Mouse (Mus musculus) MEL (cell line): ENCODE measurements at regions not wholly inside any gene's neighbourhood (a gene's known extent, or its start where the extent isn't known, plus 50 kb on each side); places are given as distances from the start of the nearest gene placed in this dataset.

Experiments
- DNase-seq: peaks from one replicate; pipeline ENCODE4 v3.0.0; 2011; ENCODE audit warnings: low read depth, low spot score
- H3K27ac ChIP-seq: 2 replicates; pipeline ENCODE4 v1.5.1; 2012; ENCODE audit warnings: low read depth, mild to moderate bottlenecking, control low read depth, low read length, moderate library complexity; ENCODE audit not compliant: control insufficient read depth
- H3K27me3 ChIP-seq, 2 experiments: fragments of 150-350 bp in 1 of 2; sonication (generic) in 1 of 2; 2 replicates each; pipeline ENCODE4 v1.6.1; 2012; ENCODE audit warnings: low read length in 2 of 2, mild to moderate bottlenecking in 2 of 2, improper control_type of control experiment in 1 of 2, moderate library complexity in 1 of 2; ENCODE audit not compliant: insufficient read depth in 2 of 2, control insufficient read depth in 1 of 2
- H3K36me3 ChIP-seq, 2 experiments: 2 replicates each; pipeline ENCODE4 v1.6.1; 2012 to 2014; ENCODE audit warnings: low read length in 2 of 2, improper control_type of control experiment in 1 of 2, inconsistent platforms in 1 of 2, mild to moderate bottlenecking in 1 of 2; ENCODE audit not compliant: insufficient read depth in 2 of 2, control insufficient read depth in 1 of 2
- H3K4me1 ChIP-seq, 2 experiments: fragments of 150-350 bp in 1 of 2; sonication (generic) in 1 of 2; 2 replicates each; pipeline ENCODE4 v1.6.1; 2012; ENCODE audit warnings: low read length in 2 of 2, improper control_type of control experiment in 1 of 2, mild to moderate bottlenecking in 1 of 2; ENCODE audit not compliant: insufficient read depth in 2 of 2, control insufficient read depth in 1 of 2
- H3K4me3 ChIP-seq, 2 experiments: fragments of 150-350 bp in 1 of 2; sonication (generic) in 1 of 2; 2 replicates each; pipeline ENCODE4 v1.5.1; 2012; ENCODE audit warnings: low read depth in 2 of 2, low read length in 2 of 2, mild to moderate bottlenecking in 2 of 2, moderate library complexity in 2 of 2, control low read depth in 1 of 2, improper control_type of control experiment in 1 of 2; ENCODE audit not compliant: control insufficient read depth in 1 of 2, insufficient read depth in 1 of 2
- H3K79me2 ChIP-seq: 2 replicates; pipeline ENCODE4 v1.6.1; 2012; ENCODE audit warnings: mild to moderate bottlenecking, low read length, moderate library complexity; ENCODE audit not compliant: control insufficient read depth, poor library complexity, insufficient read depth
- H3K9ac ChIP-seq: 2 replicates; pipeline ENCODE4 v1.6.1; 2012; ENCODE audit warnings: low read depth, mild to moderate bottlenecking, control low read depth, low read length, moderate library complexity; ENCODE audit not compliant: control insufficient read depth, poor library complexity, severe bottlenecking
- H3K9me3 ChIP-seq: fragments of 150-350 bp; sonication (generic); replicated peaks from 2 replicates; pipeline ENCODE4 v1.6.1; 2012; ENCODE audit warnings: mild to moderate bottlenecking, low read length, improper control_type of control experiment, moderate library complexity; ENCODE audit not compliant: insufficient read depth
- BHLHE40 ChIP-seq: IDR thresholded peaks from 2 replicates; pipeline ENCODE4 v1.6.1; 2012; ENCODE audit warnings: low read depth, mild to moderate bottlenecking, inconsistent platforms, low read length, improper control_type of control experiment, borderline replicate concordance
- CHD2 ChIP-seq: IDR thresholded peaks from 2 replicates; pipeline ENCODE4 v1.6.1; 2011; ENCODE audit warnings: low read length, improper control_type of control experiment
- E2F4 ChIP-seq: IDR thresholded peaks from 2 replicates; pipeline ENCODE4 v1.6.1; 2011; ENCODE audit warnings: low read depth, low read length, improper control_type of control experiment, borderline replicate concordance
- ELF1 ChIP-seq: IDR thresholded peaks from 2 replicates; pipeline ENCODE4 v1.6.1; 2014; ENCODE audit warnings: low read depth, mild to moderate bottlenecking, inconsistent platforms, low read length, improper control_type of control experiment, moderate library complexity
- ETS1 ChIP-seq: IDR thresholded peaks from 2 replicates; pipeline ENCODE4 v1.6.1; 2012; ENCODE audit warnings: low read depth, mild to moderate bottlenecking, inconsistent platforms, low read length, improper control_type of control experiment, moderate library complexity
- HCFC1 ChIP-seq: IDR thresholded peaks from 2 replicates; pipeline ENCODE4 v1.6.1; 2012; ENCODE audit warnings: low read depth, mild to moderate bottlenecking, inconsistent platforms, low read length, improper control_type of control experiment, moderate library complexity
- JUND ChIP-seq: IDR thresholded peaks from 2 replicates; pipeline ENCODE4 v1.6.1; 2011; ENCODE audit warnings: low read depth, mild to moderate bottlenecking, improper control_type of control experiment, low read length
- KAT2A ChIP-seq: conservative IDR thresholded peaks from 2 replicates; pipeline ENCODE4 v1.6.1; 2012; ENCODE audit warnings: low read depth, low read length, improper control_type of control experiment, inconsistent platforms
- MAFK ChIP-seq: IDR thresholded peaks from 2 replicates; pipeline ENCODE4 v1.6.1; 2011; ENCODE audit warnings: low read depth, mild to moderate bottlenecking, low read length, improper control_type of control experiment, borderline replicate concordance
- MAX ChIP-seq: IDR thresholded peaks from 2 replicates; pipeline ENCODE4 v1.6.1; 2011; ENCODE audit warnings: low read length, improper control_type of control experiment
- MAZ ChIP-seq: IDR thresholded peaks from 2 replicates; pipeline ENCODE4 v1.6.1; 2012; ENCODE audit warnings: low read depth, mild to moderate bottlenecking, inconsistent platforms, low read length, improper control_type of control experiment
- MEF2A ChIP-seq: IDR thresholded peaks from 2 replicates; pipeline ENCODE4 v1.6.1; 2014; ENCODE audit warnings: low read depth, mild to moderate bottlenecking, inconsistent platforms, low read length, improper control_type of control experiment; ENCODE audit not compliant: poor library complexity, insufficient replicate concordance, severe bottlenecking; ENCODE audit errors: extremely low read depth
- MYB ChIP-seq: IDR thresholded peaks from 2 replicates; pipeline ENCODE4 v1.6.1; 2011; ENCODE audit warnings: mild to moderate bottlenecking, low read depth, low read length, improper control_type of control experiment
- MYC ChIP-seq: IDR thresholded peaks from 2 replicates; pipeline ENCODE4 v1.6.1; 2011; ENCODE audit warnings: low read depth, mild to moderate bottlenecking, low read length, improper control_type of control experiment, moderate library complexity
- NELFE ChIP-seq: IDR thresholded peaks from 2 replicates; pipeline ENCODE4 v1.6.1; 2011; ENCODE audit warnings: low read depth, low read length, improper control_type of control experiment
- RCOR1 ChIP-seq: IDR thresholded peaks from 2 replicates; pipeline ENCODE4 v1.6.1; 2012; ENCODE audit warnings: low read depth, mild to moderate bottlenecking, inconsistent platforms, low read length, improper control_type of control experiment
- SMC3 ChIP-seq: IDR thresholded peaks from 2 replicates; pipeline ENCODE4 v1.6.1; 2011; ENCODE audit warnings: low read depth, low read length, improper control_type of control experiment
- TBP ChIP-seq: IDR thresholded peaks from 2 replicates; pipeline ENCODE4 v1.8.0; 2011; ENCODE audit warnings: low read depth, low read length, improper control_type of control experiment
- UBTF ChIP-seq: IDR thresholded peaks from 2 replicates; pipeline ENCODE4 v1.6.1; 2012; ENCODE audit warnings: low read depth, mild to moderate bottlenecking, inconsistent platforms, low read length, improper control_type of control experiment, moderate library complexity, borderline replicate concordance; ENCODE audit not compliant: insufficient read depth
- USF1 ChIP-seq: IDR thresholded peaks from 2 replicates; pipeline ENCODE4 v1.6.1; 2014; ENCODE audit warnings: low read depth, mild to moderate bottlenecking, inconsistent platforms, low read length, improper control_type of control experiment, moderate library complexity
- ZKSCAN1 ChIP-seq: IDR thresholded peaks from 2 replicates; pipeline ENCODE4 v1.6.1; 2012; ENCODE audit warnings: low read depth, mild to moderate bottlenecking, inconsistent platforms, low read length, improper control_type of control experiment, moderate library complexity
- ZMIZ1 ChIP-seq: IDR thresholded peaks from 2 replicates; pipeline ENCODE4 v1.6.1; 2012; ENCODE audit warnings: low read depth, mild to moderate bottlenecking, inconsistent platforms, low read length, improper control_type of control experiment, moderate library complexity

- Histone ChIP-seq H3K4me3 (no peak overlapping the region), H3K36me3 (no peaks in the 10 kb centered on the region), H3K27me3 (no peaks in the 10 kb centered on the region), H3K27ac (no peak overlapping the region), H3K9ac (no peak overlapping the region), H3K4me1 (no peaks in the 10 kb centered on the region), H3K79me2 (no peaks in the 10 kb centered on the region), H3K9me3 (no peaks in the 10 kb centered on the region)
- no peak for DNase-seq
- TF ChIP-seq TBP (no peak), MYC (no peak), MAZ (no peak), ZMIZ1 (no peak), KAT2A (no peak), MAX (no peak), BHLHE40 (no peak), SMC3 (no peak), ZKSCAN1 (no peak), UBTF (no peak), MYB (no peak), USF1 (no peak), CHD2 (no peak), ETS1 (no peak), JUND (no peak), RCOR1 (no peak), MAFK (no peak), E2F4 (no peak)
Measured at GRCm38 (mm10) chr15:61860759-61861158, 937.9 kb upstream of the A1bg start.

- no peak overlapping the region for H3K27ac ChIP-seq
- H3K4me1 ChIP-seq, result no peaks in the 10 kb centered on the region
- H3K9ac ChIP-seq, result no peak overlapping the region
- H3K4me3 ChIP-seq, result no peak overlapping the region
- no peak for DNase-seq
- H3K79me2 ChIP-seq, result no peaks in the 10 kb centered on the region
- H3K9me3 ChIP-seq, result no peaks in the 10 kb centered on the region
- H3K36me3 ChIP-seq, result no peaks in the 10 kb centered on the region
- no peaks in the 10 kb centered on the region for H3K27me3 ChIP-seq
- TF ChIP-seq SMC3 (no peak), MEF2A (no peak), MYB (no peak), TBP (no peak), ETS1 (no peak), ZMIZ1 (no peak), KAT2A (no peak), HCFC1 (no peak), NELFE (no peak), ELF1 (no peak)
Measured at GRCm38 (mm10) chr15:61855880-61856279, 933.1 kb upstream of the A1bg start.
